Mouse (Mus musculus): Measurements from ENCODE around the gene Klf7.

GRCm38 (mm10) chr1:64081791-64082190, 40.3 kb downstream of the Klf7 start:
- no peak for TF ChIP-seq CTCF (IDR thresholded peaks at IDR 0.05; ENCODE audit: control insufficient read depth, insufficient read depth, low read length)
- no peak for TF ChIP-seq POLR2A (IDR thresholded peaks at IDR 0.05; ENCODE audit: borderline replicate concordance, control insufficient read depth, low read depth, low read length)

Data from bone marrow, adult 2 months (tissue).